Mouse (Mus musculus): Measurements from ENCODE around the gene Cx3cr1. TPM values are rescaled to one million over a fixed set of nuclear protein-coding genes. Genes with fewer than 3 reads are reported as not detected.

The Cx3cr1 gene
- polyA plus RNA-seq, 1 experiment from 2014 or later, result 1.8 TPM

DNA sequence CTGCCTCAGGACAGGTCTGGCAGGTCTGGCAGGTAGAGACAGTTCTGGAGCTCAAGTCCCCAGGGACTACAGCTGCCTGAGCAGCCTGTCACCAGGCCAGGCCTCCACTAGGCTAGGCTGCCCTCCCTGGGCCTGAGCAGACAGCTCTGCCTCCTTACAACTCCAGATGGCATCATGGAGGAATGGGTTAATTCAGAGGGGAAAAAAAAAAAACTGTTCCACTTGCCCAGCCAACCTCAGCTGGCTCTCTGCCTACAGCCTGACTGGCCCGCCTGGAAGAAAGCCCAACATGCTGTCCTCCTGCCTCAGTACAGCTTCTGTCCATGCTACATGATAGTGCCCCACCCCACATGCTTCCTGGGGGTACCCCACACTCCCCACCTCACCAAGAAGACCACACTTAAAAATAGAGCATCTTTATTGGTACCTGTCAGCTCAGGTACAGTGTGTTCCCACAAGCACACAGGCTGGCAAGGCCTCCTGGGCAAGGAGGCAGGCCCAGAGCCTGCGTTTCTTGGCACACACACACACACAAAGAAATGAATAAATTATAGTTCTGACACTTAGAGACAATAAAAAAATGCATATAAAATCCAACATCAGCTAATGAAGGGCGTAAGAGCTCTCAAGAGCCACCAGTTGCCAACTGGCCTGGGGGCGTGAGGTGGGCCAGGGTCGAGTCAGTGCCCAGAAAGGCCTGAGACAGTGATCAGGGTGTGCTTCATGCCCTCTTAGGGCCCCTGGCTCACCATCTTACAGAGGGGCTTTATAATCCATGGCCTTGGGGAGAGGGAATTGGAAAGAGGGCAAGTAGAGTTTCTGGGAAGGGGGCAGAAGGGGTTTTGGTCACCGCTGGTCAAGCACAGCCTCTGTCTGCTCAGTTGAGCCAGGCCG lies 98.7 kb downstream of the Cx3cr1 start:
- 78% methylated on average over 7 of the region's 7 CpGs for WGBS (ENCODE audit: insufficient replicate concordance)
- DNase-seq, result no peak
- H3K27ac ChIP-seq (ENCODE audit: low read depth), result peak overlapping the region; percentile 84

DNA sequence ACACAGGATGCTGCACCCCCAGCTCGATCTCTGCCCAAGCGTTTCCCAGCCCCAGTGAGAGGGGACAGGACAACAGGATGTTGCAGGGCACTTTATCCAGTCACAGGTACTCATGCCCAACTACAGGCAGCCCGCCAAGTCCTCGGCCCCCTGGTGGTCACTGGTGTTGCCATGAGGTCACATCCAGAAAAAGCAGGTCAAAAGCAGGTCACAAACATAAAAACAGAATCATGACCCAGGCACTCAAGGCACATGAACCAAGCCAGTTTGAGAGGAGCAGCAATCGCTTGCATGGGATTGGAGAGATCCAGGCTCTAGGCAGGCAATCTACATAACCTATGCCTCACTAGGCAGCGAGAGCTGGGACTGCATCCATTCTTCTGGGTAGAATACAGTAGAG lies 99.5 kb downstream of the Cx3cr1 start:
- no peak overlapping the region for H3K4me3 ChIP-seq (ENCODE audit: low read depth, low read length)
- H3K9me3 ChIP-seq (ENCODE audit: low read length), result no peaks in the 10 kb centered on the region
- ATAC-seq (peak; percentile 83), DNase-seq (peak; percentile 86)
- TF ChIP-seq CTCF (IDR thresholded peaks at IDR 0.05; ENCODE audit: low read depth) (peak; percentile 72), EP300 (IDR thresholded peaks at IDR 0.05; ENCODE audit: low read depth) (no peak)
- H3K4me2 ChIP-seq (ENCODE audit: low read depth, low read length), result no peak overlapping the region
- H3K36me3 ChIP-seq (replicated peaks; ENCODE audit: insufficient read depth, low read length), result peaks cover 40% of the 10 kb centered on the region
- H3K27me3 ChIP-seq (ENCODE audit: insufficient read depth, low read length), result no peaks in the 10 kb centered on the region
- peak overlapping the region; percentile 12; the same call in 1 of the 2 replicates for H3K9ac ChIP-seq (replicated peaks)
- H3K4me1 ChIP-seq (ENCODE audit: insufficient read depth), result peaks cover 19% of the 10 kb centered on the region
- peak overlapping the region; percentile 84 for H3K27ac ChIP-seq (ENCODE audit: low read depth)
- WGBS (ENCODE audit: insufficient replicate concordance), result 54% methylated on average over 6 of the region's 6 CpGs

More for the DNA sequence above, 98.7 kb downstream of the Cx3cr1 start:
- H3K4me3 ChIP-seq (ENCODE audit: low read depth, low read length), result no peak overlapping the region
- H3K9ac ChIP-seq (replicated peaks), result peak overlapping the region; percentile 12
- H3K9me3 ChIP-seq (ENCODE audit: low read length), result no peaks in the 10 kb centered on the region
- no peaks in the 10 kb centered on the region for H3K27me3 ChIP-seq (ENCODE audit: insufficient read depth, low read length)
- no peak overlapping the region for H3K4me2 ChIP-seq (ENCODE audit: low read depth, low read length)
- peak; percentile 4; the same call in 1 of the 2 replicates for ATAC-seq
- peaks cover 42% of the 10 kb centered on the region for H3K36me3 ChIP-seq (replicated peaks; ENCODE audit: insufficient read depth, low read length)
- peaks cover 19% of the 10 kb centered on the region for H3K4me1 ChIP-seq (ENCODE audit: insufficient read depth)
- TF ChIP-seq EP300 (IDR thresholded peaks at IDR 0.05; ENCODE audit: low read depth) (no peak), CTCF (IDR thresholded peaks at IDR 0.05; ENCODE audit: low read depth) (no peak)

DNA sequence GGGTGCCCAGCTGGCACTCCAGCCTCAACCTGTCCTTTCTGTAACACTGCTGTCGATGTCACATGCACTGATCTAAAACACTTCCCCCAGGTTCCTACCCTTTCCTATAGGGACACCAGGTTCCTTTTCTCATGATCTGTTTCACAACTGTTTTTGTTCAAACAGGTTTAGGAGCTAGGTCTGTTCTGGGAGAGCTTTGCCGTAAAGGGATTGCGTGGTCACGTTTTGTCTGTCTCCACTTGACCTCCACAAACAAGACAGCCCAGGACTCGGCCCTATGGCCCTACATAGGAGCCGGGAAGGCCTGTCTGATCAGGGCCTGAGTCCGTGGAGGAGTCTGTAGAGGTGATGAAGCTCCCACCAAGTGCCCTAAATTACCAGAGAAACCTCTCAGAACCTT lies 99.9 kb downstream of the Cx3cr1 start:
- H3K4me3 ChIP-seq (ENCODE audit: low read depth, low read length), result no peak overlapping the region
- peaks cover 36% of the 10 kb centered on the region for H3K36me3 ChIP-seq (replicated peaks; ENCODE audit: insufficient read depth, low read length)
- peak overlapping the region; percentile 16; the same call in 1 of the 2 replicates for H3K9ac ChIP-seq (replicated peaks)
- TF ChIP-seq CTCF (IDR thresholded peaks at IDR 0.05; ENCODE audit: low read depth) (no peak), EP300 (IDR thresholded peaks at IDR 0.05; ENCODE audit: low read depth) (peak; percentile 47)
- peak; percentile 80 for ATAC-seq
- H3K4me1 ChIP-seq (ENCODE audit: insufficient read depth), result peaks cover 19% of the 10 kb centered on the region
- H3K4me2 ChIP-seq (ENCODE audit: low read depth, low read length), result no peak overlapping the region
- H3K9me3 ChIP-seq (ENCODE audit: low read length), result no peaks in the 10 kb centered on the region
- peak; percentile 38 for DNase-seq
- H3K27me3 ChIP-seq (ENCODE audit: insufficient read depth, low read length), result no peaks in the 10 kb centered on the region
- WGBS (ENCODE audit: insufficient replicate concordance), result 50% methylated on average over 7 of the region's 7 CpGs
- peak overlapping the region; percentile 84 for H3K27ac ChIP-seq (ENCODE audit: low read depth)

DNA sequence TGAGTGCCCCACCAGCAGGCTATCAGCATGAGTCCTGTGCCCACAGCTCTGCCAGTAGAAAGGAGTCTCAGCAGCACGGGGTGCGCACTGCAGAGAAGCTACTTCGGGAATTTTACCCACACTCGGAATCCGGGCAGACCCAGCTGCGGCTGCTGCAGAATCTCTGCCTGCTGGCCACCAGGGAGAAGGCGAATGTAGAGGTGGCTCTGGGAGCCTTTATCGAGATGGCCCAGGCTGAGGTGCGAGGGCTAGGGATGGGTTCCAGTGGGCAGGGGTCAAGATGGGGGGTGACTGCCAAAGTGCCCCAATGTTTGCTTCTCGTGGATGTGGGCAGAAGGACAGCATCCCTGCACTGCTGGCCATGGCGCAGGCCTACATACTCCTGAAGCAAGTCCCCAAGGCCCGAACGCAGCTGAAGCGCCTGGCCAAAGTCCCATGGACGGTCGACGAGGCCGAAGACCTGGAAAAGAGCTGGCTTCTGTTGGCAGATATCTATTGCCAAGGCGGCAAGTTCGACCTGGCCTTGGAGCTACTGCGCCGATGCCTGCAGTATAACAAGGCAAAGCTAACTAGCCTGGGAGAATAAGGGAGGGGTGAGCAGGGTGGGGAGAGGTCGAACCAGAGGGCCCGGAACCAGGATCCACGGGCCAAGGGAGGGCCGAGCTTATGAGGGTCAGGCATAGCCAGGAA lies 103.3 kb downstream of the Cx3cr1 start:
- H3K4me2 ChIP-seq (ENCODE audit: low read depth, low read length), result no peak overlapping the region
- H3K4me3 ChIP-seq (ENCODE audit: low read depth, low read length), result no peak overlapping the region
- H3K9me3 ChIP-seq (ENCODE audit: low read length), result no peaks in the 10 kb centered on the region
- DNase-seq, result no peak
- TF ChIP-seq EP300 (IDR thresholded peaks at IDR 0.05; ENCODE audit: low read depth) (no peak), CTCF (IDR thresholded peaks at IDR 0.05; ENCODE audit: low read depth) (no peak)
- no peak overlapping the region for H3K27ac ChIP-seq (ENCODE audit: low read depth)
- peaks cover 2% of the 10 kb centered on the region for H3K36me3 ChIP-seq (replicated peaks; ENCODE audit: insufficient read depth, low read length)
- no peak for ATAC-seq
- 89% methylated on average over 26 of the region's 26 CpGs for WGBS (ENCODE audit: insufficient replicate concordance)
- H3K27me3 ChIP-seq (ENCODE audit: insufficient read depth, low read length), result no peaks in the 10 kb centered on the region
- peaks cover 31% of the 10 kb centered on the region for H3K4me1 ChIP-seq (ENCODE audit: insufficient read depth)
- H3K9ac ChIP-seq (replicated peaks), result no peak overlapping the region

DNA sequence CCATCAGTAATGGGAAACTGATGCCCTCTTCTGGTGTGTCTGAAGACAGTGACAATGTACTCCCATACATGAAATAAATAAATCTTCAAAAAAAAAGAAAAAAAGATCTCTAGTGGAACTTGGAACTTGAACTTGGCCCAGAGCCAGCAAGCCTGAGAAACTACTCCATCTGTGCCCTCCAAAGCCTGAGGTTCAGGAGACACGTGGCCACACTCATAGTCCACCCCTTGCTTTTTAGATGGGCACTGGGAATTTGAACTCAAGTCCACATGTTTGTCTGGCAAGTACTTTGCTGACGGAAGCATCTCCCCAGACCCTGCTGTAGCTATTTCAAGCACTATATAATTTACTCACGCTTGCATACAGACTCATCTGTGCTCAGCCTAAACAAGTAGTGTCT lies 104.5 kb downstream of the Cx3cr1 start:
- WGBS (ENCODE audit: insufficient replicate concordance), result 66% methylated on average over 3 of the region's 3 CpGs

DNA sequence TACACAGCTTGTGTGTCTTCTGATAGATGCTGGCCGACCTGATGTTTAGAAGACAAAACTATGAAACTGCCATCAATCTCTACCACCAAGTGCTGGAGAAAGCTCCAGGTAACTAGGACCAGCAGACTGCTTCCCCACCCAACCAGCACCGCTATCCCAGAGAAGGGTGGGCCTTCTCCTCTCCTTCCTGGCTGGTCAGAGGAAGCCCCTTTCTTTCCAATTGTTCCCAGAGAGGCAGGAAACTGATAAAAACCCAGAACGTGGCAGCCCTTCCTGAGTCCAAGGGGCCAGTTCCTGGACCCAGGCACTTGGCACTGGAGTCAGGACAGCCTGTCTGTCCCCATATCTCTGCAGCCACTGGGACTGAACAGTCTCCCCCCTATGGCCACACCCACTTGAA lies 105.5 kb downstream of the Cx3cr1 start:
- WGBS (ENCODE audit: insufficient replicate concordance), result 46% methylated on average over 3 of the region's 3 CpGs
- ATAC-seq, result no peak

More for the DNA sequence above, 104.5 kb downstream of the Cx3cr1 start:
- ATAC-seq, result no peak
- H3K4me2 ChIP-seq (ENCODE audit: low read depth, low read length), result no peak overlapping the region
- peaks cover 22% of the 10 kb centered on the region for H3K4me1 ChIP-seq (ENCODE audit: insufficient read depth)
- TF ChIP-seq EP300 (IDR thresholded peaks at IDR 0.05; ENCODE audit: low read depth) (no peak), CTCF (IDR thresholded peaks at IDR 0.05; ENCODE audit: low read depth) (no peak)
- DNase-seq, result no peak
- no peaks in the 10 kb centered on the region for H3K9me3 ChIP-seq (ENCODE audit: low read length)
- no peak overlapping the region for H3K9ac ChIP-seq (replicated peaks)
- H3K4me3 ChIP-seq (ENCODE audit: low read depth, low read length), result no peak overlapping the region
- no peaks in the 10 kb centered on the region for H3K36me3 ChIP-seq (replicated peaks; ENCODE audit: insufficient read depth, low read length)
- H3K27ac ChIP-seq (ENCODE audit: low read depth), result no peak overlapping the region
- H3K27me3 ChIP-seq (ENCODE audit: insufficient read depth, low read length), result no peaks in the 10 kb centered on the region

More for the DNA sequence above, 105.5 kb downstream of the Cx3cr1 start:
- no peak overlapping the region for H3K9ac ChIP-seq (replicated peaks)
- no peaks in the 10 kb centered on the region for H3K9me3 ChIP-seq (ENCODE audit: low read length)
- no peak for DNase-seq
- no peak overlapping the region for H3K4me2 ChIP-seq (ENCODE audit: low read depth, low read length)
- H3K4me3 ChIP-seq (ENCODE audit: low read depth, low read length), result no peak overlapping the region
- H3K27me3 ChIP-seq (ENCODE audit: insufficient read depth, low read length), result no peaks in the 10 kb centered on the region
- TF ChIP-seq EP300 (IDR thresholded peaks at IDR 0.05; ENCODE audit: low read depth), result peak; percentile 39; the same call in 1 of the 2 replicates
- TF ChIP-seq CTCF (IDR thresholded peaks at IDR 0.05; ENCODE audit: low read depth), result no peak
- peak overlapping the region; percentile 64 for H3K27ac ChIP-seq (ENCODE audit: low read depth)
- peaks cover 17% of the 10 kb centered on the region for H3K4me1 ChIP-seq (ENCODE audit: insufficient read depth)
- H3K36me3 ChIP-seq (replicated peaks; ENCODE audit: insufficient read depth, low read length), result no peaks in the 10 kb centered on the region

Measured in liver, postnatal 0 days (tissue).